Mouse (Mus musculus) ovary, postnatal 10 days (tissue): Measurements from ENCODE around the gene Fbxl13.

Source experiments
- DNase-seq: peaks from one replicate; pipeline ENCODE4 v3.0.0; 2022; ENCODE audit warnings: low spot score

Gene Fbxl13

DNA sequence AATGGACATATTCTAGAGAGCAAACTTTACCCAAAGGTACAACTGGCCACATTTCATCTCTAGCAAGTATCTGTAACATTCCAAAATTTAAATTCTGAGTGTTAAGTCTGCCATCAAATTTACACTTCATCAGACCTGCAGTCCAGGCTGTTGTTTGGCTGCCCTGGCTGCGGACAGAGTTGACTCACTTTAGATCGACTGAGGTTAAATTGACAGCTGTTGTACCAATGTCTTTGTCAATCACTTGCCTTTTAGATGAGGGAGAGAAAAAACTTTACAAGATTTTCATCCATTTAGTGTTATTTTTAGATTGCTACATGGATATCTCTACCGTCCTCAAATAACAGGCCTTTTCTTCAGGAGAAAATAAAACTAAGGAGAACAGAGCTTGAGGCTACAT, 126.3 kb downstream of the Fbxl13 start:
- DNase-seq = no peak

GRCm38 (mm10) chr5:21518207-21518606, 127.2 kb downstream of the Fbxl13 start:
- no peak for DNase-seq

DNA sequence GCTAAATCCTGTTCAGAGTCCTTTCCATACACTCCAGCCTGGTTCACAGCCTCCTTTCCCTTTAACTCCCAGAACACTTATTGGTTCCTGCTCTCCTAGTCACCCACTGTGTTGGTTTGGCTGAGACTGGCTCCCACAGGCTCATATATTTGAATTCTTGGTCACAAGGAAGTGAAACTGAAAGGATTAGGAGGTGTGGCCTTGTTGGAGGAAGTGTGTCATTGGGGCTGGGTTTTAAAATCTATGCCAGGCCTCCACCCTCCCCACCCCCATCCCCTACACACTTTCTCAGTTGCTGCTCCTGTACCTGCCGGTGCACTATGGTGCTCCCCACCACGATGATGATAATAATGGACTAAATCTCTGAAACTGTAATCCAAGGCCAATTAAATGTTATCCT, 127.9 kb downstream of the Fbxl13 start:
- no peak for DNase-seq

GRCm38 (mm10) chr5:21513363-21513762, 132.1 kb downstream of the Fbxl13 start:
- no peak for DNase-seq

GRCm38 (mm10) chr5:21509801-21510200, 135.6 kb downstream of the Fbxl13 start:
- DNase-seq = no peak

DNA sequence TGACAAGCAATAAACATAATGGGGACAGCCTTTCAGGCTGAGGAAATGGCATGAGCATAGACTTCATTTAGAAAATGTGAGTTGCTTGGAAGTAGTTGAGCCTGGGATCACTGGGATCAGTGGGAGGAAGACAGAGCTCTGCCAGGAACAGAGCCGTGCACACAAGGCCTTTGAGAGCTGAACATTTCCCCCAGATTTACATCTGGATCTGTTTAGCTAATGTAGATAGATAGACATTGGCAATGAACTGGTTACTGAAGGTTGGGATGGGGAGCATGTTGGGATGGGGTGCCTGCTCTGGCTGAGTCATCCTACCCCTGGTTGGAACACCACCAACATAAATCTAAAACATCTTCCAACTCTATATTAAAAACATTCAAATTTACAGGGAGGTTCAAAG, 138.5 kb downstream of the Fbxl13 start:
- DNase-seq = no peak

GRCm38 (mm10) chr5:21505159-21505558, 140.3 kb downstream of the Fbxl13 start:
- no peak for DNase-seq

DNA sequence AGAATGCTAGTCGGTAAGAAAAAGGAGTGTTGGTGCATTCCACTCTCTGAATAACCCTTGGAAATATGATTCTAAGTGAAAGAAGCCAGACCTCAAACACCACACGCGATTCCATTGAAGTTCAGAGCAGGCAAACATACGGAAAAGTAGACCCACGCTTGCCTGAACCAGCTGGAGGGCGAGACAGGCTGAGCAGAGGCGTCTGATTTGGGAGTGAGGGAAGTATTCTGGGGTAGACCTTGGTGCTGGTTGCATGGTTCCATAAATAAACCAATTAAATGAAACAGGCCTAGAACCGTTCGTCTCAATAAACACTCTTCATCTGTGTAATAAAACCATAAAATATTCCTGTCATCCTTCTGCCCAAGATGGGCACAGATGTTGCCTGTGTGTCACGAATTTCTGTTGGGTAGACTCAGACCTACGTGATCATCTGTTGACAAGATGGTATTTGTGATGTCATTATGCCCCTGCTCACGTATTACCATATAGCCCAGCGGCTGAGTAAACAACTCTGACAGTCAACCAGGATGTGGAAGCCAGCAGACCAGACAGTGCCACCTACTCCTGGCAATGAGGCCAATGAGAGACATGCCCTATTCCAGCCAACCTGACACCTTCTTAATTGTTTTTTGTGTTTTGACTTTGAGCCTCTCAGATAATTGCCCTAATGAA, 142.4 kb downstream of the Fbxl13 start:
- no peak for DNase-seq

GRCm38 (mm10) chr5:21500941-21501340, 144.5 kb downstream of the Fbxl13 start:
- no peak for DNase-seq

DNA sequence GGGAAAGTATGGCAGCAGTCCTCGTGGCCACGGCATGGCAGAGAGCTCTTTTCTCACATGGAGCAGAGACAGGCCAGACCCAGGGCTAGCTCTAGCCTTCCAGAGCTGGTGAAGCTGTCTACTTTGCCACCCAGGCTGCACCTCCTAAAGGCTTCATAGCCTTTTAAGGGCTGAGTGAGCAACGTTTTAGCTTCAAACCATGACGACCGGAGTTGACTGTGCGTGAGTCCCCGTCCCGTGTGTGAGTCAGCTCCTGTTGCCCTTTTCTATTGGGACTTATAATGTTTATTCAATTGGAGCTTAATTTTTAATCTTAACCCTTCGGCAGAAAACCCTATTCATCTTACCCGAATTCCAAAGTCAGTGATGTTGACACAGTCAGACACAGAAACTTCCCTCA, 145.3 kb downstream of the Fbxl13 start:
- no peak for DNase-seq

- no peak for DNase-seq
These were observed 146.5 kb downstream of the Fbxl13 start for GRCm38 (mm10) chr5:21498925-21499324.

DNA sequence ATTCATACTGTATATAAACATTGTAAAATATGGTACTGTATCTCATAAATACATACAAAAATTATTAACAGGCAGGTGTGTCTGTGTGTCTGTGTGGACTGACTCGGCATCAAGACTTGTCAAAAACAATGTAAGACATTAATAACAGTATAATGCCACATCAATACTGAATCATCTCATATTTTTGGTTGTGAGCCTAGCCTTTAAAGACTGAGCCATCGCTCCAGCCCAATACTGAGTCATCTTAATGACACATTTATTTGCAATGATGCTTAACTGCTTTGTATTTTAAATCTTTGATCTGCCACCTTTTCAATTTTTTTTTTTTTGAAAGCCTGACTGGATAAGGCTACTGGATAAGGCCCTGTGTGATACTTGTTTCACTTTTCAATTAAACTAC, 146.9 kb downstream of the Fbxl13 start:
- DNase-seq = no peak

DNA sequence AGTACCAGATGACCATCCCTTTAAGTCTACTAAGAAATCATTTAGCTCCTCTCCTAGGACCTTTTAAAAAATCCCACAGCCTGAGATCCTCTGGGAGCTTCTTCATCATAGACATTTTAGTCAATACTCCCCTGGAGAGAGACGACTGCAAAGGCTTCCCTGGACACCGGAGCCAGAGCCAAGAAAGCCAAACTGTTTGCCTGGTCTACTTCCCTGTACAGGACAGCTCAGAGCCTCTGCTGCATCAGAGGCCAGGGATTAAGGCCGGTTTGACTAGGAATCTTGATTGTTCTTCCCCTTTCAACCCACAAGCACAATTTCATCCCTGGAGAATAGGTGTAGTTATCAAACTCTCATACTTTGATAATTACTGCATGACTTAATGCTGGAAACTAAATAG, 148.6 kb downstream of the Fbxl13 start:
- no peak for DNase-seq

GRCm38 (mm10) chr5:21496321-21496720, 149.1 kb downstream of the Fbxl13 start:
- DNase-seq = no peak

- no peak for DNase-seq
These were observed 150.7 kb downstream of the Fbxl13 start for GRCm38 (mm10) chr5:21494781-21495180.

DNA sequence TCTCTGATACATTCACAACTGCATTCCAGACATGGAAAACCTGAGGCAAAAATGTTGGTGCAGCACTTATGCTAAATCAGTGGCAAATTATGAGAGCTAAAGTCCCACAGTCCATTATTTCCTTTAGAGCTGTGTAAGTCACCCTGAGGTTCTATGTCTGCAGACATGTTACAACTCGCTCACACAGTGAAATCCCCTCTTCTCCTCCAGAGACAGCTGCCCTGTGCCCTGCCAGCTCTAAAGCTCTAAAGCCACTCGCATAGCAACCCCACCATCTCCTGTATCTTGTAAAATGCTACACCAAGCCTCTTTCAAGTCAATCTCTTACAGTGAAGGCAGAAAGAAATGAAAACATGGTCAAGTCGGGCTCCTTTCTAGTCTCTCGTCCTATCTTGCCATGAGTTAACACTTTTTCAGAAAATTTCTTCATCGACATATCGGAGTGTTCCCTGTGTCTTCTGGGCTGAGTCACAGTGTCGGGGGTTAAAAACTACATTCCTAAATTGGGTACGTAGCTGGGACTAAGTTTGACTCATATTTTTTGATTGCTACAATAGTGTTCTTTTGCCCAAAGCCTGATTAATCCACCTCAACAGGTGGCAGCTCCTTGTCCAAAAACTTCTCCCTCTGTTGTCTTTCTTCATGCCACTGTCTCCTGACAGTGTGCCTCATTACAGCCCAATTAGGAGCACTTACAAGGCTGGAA, 152.0 kb downstream of the Fbxl13 start:
- no peak for DNase-seq

DNA sequence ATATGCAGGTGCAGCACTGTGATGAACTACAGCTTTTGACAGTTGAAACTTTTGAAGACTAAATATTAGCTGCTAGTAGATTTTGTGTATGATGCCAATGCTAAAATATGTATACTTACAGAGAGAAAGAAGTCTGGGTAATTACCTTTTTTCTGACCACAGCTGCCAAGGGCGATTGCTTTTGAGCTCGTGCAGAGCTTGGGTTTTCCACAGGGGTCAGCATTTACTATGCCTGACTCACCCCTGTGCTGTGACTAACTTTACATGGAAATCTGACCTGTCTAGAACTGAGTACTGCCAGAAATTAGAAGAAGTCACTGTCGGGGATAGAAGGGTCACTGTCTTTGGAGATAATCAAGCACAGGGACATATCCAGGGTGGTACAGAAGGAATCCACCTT, 153.2 kb downstream of the Fbxl13 start:
- no peak for DNase-seq

- no peak for DNase-seq
These were observed 154.0 kb downstream of the Fbxl13 start for GRCm38 (mm10) chr5:21491469-21491868.

DNA sequence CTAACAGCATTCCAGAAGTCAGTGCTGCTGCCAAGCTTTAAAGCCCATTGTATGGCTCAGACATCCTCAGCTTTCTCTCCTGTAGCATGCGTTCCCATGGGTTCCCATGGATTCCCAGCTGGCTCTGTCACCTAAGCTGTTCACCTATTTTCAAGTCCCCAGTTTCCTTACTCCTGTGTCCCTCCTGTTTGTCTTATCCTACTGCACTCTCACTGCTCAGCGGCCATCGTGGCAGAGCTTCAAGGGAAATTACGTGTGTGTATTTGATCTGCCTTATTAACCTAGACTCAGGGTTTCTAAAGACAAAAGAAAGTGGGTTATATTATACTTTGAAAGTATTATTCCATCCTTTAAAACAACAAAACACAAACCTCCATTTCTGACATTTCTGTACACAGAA, 156.3 kb downstream of the Fbxl13 start:
- DNase-seq = no peak

DNA sequence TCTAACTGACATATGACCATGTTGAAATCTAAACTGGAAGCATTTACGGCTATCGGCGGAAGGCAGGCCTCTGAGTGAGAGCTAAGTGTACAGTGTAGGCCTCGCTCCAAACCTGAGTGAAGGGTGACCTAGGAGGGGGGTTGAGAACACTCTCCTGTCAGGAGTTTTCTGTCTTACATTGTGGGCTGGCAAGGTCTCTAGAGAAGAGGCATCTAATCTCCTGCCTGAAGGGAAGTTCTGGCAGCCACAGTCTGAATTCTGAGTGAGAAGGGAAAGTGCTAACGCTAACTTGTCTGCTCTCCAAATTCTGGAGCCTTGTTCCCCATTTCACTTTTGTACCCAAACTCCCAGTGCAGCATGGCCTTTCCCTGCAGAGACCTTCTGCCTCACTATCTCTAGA, 156.9 kb downstream of the Fbxl13 start:
- no peak for DNase-seq

DNA sequence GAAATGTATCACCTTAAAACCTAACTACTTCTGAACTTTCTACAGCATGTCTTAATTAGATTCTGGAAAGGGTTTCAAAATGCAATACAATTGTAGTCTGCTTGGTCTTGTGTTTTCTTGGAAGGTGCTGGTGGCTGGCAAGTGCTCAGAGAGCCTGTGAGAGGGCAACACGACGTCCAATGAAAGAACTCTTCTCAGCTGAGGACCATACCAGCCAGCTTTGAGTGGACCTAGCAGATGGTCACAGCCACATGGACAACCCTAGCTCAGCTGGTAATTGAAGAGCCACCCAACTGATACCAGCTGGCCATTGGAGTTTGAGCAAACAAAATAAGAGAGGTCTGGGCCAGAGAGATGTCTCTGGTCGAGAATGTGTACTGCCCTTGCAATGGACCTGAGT, 157.7 kb downstream of the Fbxl13 start:
- DNase-seq = no peak

GRCm38 (mm10) chr5:21487306-21487705, 158.1 kb downstream of the Fbxl13 start:
- no peak for DNase-seq

DNA sequence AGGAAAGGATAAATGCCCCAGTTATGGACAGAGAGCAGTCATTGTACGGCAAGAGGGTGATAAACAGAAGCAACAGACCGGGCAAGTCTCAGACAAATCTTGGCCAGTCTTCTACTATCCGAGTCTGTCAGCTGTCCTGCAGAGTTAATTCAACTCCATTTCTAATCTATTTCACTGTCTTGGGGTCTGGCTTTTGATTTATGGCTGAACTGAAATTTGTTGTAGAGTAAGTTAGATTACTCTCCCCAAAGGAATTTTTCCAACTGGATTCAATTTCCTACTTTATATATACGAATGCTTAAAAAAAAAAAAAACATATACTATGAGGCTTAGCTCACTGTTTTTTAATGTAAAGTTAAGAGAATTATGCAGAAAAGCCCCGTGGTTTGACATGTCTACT, 158.6 kb downstream of the Fbxl13 start:
- DNase-seq = no peak
